12 mouse cellular contexts compared by ENCODE assay signal in the genomic region with DNA sequence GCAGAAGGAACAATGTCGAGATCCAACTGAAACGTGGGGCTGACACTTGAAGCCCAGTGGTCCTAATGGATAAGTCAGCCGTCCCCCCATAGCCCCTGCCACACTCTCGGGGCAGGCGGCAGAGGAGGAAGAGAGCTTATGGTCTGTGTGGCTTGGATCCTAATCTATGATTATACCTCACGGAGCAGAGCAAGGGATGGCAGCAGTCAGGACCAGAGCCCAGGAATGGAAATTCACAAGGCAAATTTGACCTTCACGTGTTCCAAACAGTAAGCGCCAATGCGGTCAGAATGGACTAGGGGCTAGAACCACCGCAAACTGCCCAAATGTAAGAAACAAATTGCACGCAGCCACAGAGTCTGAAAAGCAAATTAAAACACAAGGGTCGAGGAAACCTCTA. TPM values are rescaled to one million over a fixed set of nuclear protein-coding genes. Genes with fewer than 3 reads are reported as not detected.
DNase-seq lines count a peak whose midpoint lies in the region; ATAC-seq and TF ChIP-seq lines count a peak whose summit lies in the region.
"Had no signal": no experiment of that assay in that cellular context is flagged by ENCODE, and none has a peak within 500 bp of the region (broad histone marks: within the 10 kb centered on the region; RNA-seq: fewer than 3 reads in every experiment).

No protein-coding gene starts in this region.

- H3K4me3 ChIP-seq in heart, embryonic 11.5 days (ENCODE audit: low read depth, low read length): no peak overlapping the region
- no peak overlapping the region for H3K4me3 ChIP-seq in spleen, adult 2 months (ENCODE audit: extremely low read depth, insufficient read depth, insufficient read length)
- H3K4me3 ChIP-seq in brown adipose tissue, adult 24 weeks (ENCODE audit: insufficient read depth, low read depth, low read length): no peak overlapping the region
- H3K4me3 ChIP-seq in small intestine, adult 2 months (ENCODE audit: low read depth, low read length): 0 out of 2 replicates have a peak overlapping the region, but pooled peaks have one; percentile 8
- no peak overlapping the region for H3K4me3 ChIP-seq in liver, embryonic 12.5 days
- H3K4me3 ChIP-seq: forebrain, embryonic 15.5 days; gastrocnemius, adult 2 months; limb, embryonic 12.5 days had no signal

- no peak overlapping the region for H3K4me2 ChIP-seq in heart, embryonic 11.5 days
- H3K4me2 ChIP-seq in liver, embryonic 12.5 days: no peak overlapping the region
- H3K4me2 ChIP-seq: forebrain, embryonic 15.5 days; limb, embryonic 12.5 days had no signal

- no peak for TF ChIP-seq CTCF in spleen, adult 2 months (IDR thresholded peaks at IDR 0.05; ENCODE audit: extremely low read depth, insufficient read depth, insufficient read length, insufficient replicate concordance)
- no peak for TF ChIP-seq CTCF in small intestine, adult 2 months (IDR thresholded peaks at IDR 0.05; ENCODE audit: extremely low read depth, insufficient read length, insufficient replicate concordance, low read depth, low read length)

- no peak for TF ChIP-seq POLR2A in spleen, adult 2 months (IDR thresholded peaks at IDR 0.05; ENCODE audit: low read depth, low read length)
- TF ChIP-seq POLR2A in small intestine, adult 2 months (IDR thresholded peaks at IDR 0.05; ENCODE audit: low read depth, low read length): no peak

- no peaks in the 10 kb centered on the region for H3K36me3 ChIP-seq in heart, embryonic 11.5 days (ENCODE audit: control insufficient read depth, insufficient read depth, low read length)
- H3K36me3 ChIP-seq in spleen, adult 2 months (ENCODE audit: control insufficient read depth, insufficient read depth, low read length): no peaks in the 10 kb centered on the region; the same call in 1 of the 2 replicates
- H3K36me3 ChIP-seq in small intestine, adult 2 months (ENCODE audit: control insufficient read depth, insufficient read depth, low read length): peaks cover 22% of the 10 kb centered on the region
- no peaks in the 10 kb centered on the region for H3K36me3 ChIP-seq in liver, embryonic 12.5 days
- H3K36me3 ChIP-seq: forebrain, embryonic 15.5 days; limb, embryonic 12.5 days had no signal

- ATAC-seq in heart, embryonic 11.5 days (replicated peaks; ENCODE audit: insufficient number of reproducible peaks, low FRiP score, low TSS enrichment): no peak
- no peak for ATAC-seq in liver, embryonic 12.5 days
- ATAC-seq: forebrain, embryonic 15.5 days; liver, postnatal 0 days had no signal

- no peaks in the 10 kb centered on the region for H3K9me3 ChIP-seq in heart, embryonic 11.5 days (replicated peaks; ENCODE audit: control insufficient read depth, low read length)
- no peaks in the 10 kb centered on the region for H3K9me3 ChIP-seq in liver, embryonic 12.5 days (replicated peaks)
- H3K9me3 ChIP-seq: forebrain, embryonic 15.5 days; limb, embryonic 12.5 days had no signal

- peaks cover 63% of the 10 kb centered on the region for H3K4me1 ChIP-seq in heart, embryonic 11.5 days (ENCODE audit: control insufficient read depth, insufficient read depth, low read length)
- peaks cover 28% of the 10 kb centered on the region for H3K4me1 ChIP-seq in spleen, adult 2 months (ENCODE audit: control insufficient read depth, insufficient read depth, insufficient read length)
- H3K4me1 ChIP-seq in brown adipose tissue, adult 24 weeks (ENCODE audit: control insufficient read depth, insufficient read depth, insufficient read length, low read length): peaks cover 29% of the 10 kb centered on the region
- peaks cover 50% of the 10 kb centered on the region for H3K4me1 ChIP-seq in small intestine, adult 2 months (ENCODE audit: control insufficient read depth, insufficient read depth, insufficient read length, low read length)
- H3K4me1 ChIP-seq in liver, embryonic 12.5 days: peaks cover 35% of the 10 kb centered on the region
- H3K4me1 ChIP-seq: forebrain, embryonic 15.5 days had no signal

- DNase-seq in heart, adult 9 months (ENCODE audit: low spot score in 2 of 2): no peak
- no peak for DNase-seq in spleen, adult 2 months (ENCODE audit: low read depth in 1 of 2, low spot score in 2 of 2)
- no peak for DNase-seq in spleen, postnatal 4 days (ENCODE audit: low spot score in 2 of 2)
- DNase-seq: cerebellum, postnatal 36 days; liver, postnatal 0 days had no signal

- no peaks in the 10 kb centered on the region for H3K27me3 ChIP-seq in heart, embryonic 11.5 days (ENCODE audit: control insufficient read depth, insufficient read depth, low read length)
- no peaks in the 10 kb centered on the region for H3K27me3 ChIP-seq in spleen, adult 2 months (ENCODE audit: control insufficient read depth, insufficient read depth, low read length)
- no peaks in the 10 kb centered on the region for H3K27me3 ChIP-seq in small intestine, adult 2 months (ENCODE audit: control insufficient read depth, insufficient read depth, low read length)
- H3K27me3 ChIP-seq in liver, embryonic 12.5 days (replicated peaks): no peaks in the 10 kb centered on the region
- H3K27me3 ChIP-seq: forebrain, embryonic 15.5 days; limb, embryonic 12.5 days had no signal

- 72% methylated on average over 12 of the region's 12 CpGs for WGBS in heart, embryonic 11.5 days (ENCODE audit: insufficient replicate concordance)
- WGBS in spleen, adult 2 months: 62% methylated on average over 12 of the region's 12 CpGs
- WGBS in small intestine, adult 2 months: 80% methylated on average over 12 of the region's 12 CpGs
- WGBS in liver, embryonic 12.5 days (ENCODE audit: insufficient replicate concordance): 76% methylated on average over 12 of the region's 12 CpGs

- H3K27ac ChIP-seq in heart, embryonic 11.5 days (ENCODE audit: low read depth, low read length): peak overlapping the region; percentile 71
- H3K27ac ChIP-seq in spleen, adult 2 months (ENCODE audit: insufficient read depth, low read length): peak overlapping the region; percentile 64
- 0 out of 2 replicates have a peak overlapping the region, but pooled peaks have one; percentile 8 for H3K27ac ChIP-seq in brown adipose tissue, adult 24 weeks (replicated peaks; ENCODE audit: low read depth, low read length)
- H3K27ac ChIP-seq in small intestine, adult 2 months (ENCODE audit: insufficient read depth, low read depth, low read length): peak overlapping the region; percentile 59
- no peak overlapping the region for H3K27ac ChIP-seq in liver, embryonic 12.5 days
- H3K27ac ChIP-seq: forebrain, embryonic 15.5 days; gastrocnemius, adult 2 months had no signal

- H3K9ac ChIP-seq in heart, embryonic 11.5 days (ENCODE audit: low read depth, low read length): no peak overlapping the region
- no peak overlapping the region for H3K9ac ChIP-seq in liver, embryonic 12.5 days
- H3K9ac ChIP-seq: forebrain, embryonic 15.5 days; limb, embryonic 12.5 days; liver, postnatal 0 days had no signal

RNA-seq across cellular contexts. Expression of a gene that starts 14.5 kb away (rescaled TPM):
- 143 and 184 TPM in 2 replicates for polyA plus RNA-seq in heart, embryonic 11.5 days (2014; fragmentation: Nextera tagmentation; extraction: Ambion mirVana)
- polyA plus RNA-seq in spleen, adult 2 months (2012; rRNA removed): 39.7 and 45.1 TPM in 2 replicates
- 135 and 146 TPM in 2 replicates for polyA plus RNA-seq in brown adipose tissue, adult 24 weeks (2012; ENCODE audit: insufficient read depth, insufficient read length, missing spikeins)
- 37.4 and 159 TPM in 2 replicates for polyA plus RNA-seq in small intestine, adult 2 months (2012; rRNA removed)
- polyA plus RNA-seq in liver, embryonic 12.5 days (2016; fragmentation: Nextera tagmentation; extraction: Ambion mirVana): 14.4 and 17.3 TPM in 2 replicates
